Mouse (Mus musculus) lung, postnatal 0 days (tissue): Measurements from ENCODE around the gene Acp7. TPM values are rescaled to one million over a fixed set of nuclear protein-coding genes. Genes with fewer than 3 reads are reported as not detected.

Source experiments
- ATAC-seq: fragments of 200-750 bp; cut with Nextera tagmentation; 2 replicates; pipeline ENCODE4 v1.8.0; 2017; ENCODE audit warnings: moderate library complexity
- DNase-seq: peaks from one replicate; pipeline ENCODE4 v3.0.0-alpha.2; 2016; ENCODE audit warnings: low spot score
- H3K27ac ChIP-seq: fragments of 300-500 bp; sonication (generic); 2 replicates; pipeline ENCODE4 v1.5.1; 2014; ENCODE audit warnings: antibody characterized with exemption, mild to moderate bottlenecking, low read length, mixed read lengths
- H3K27me3 ChIP-seq: fragments of 300-500 bp; sonication (generic); replicated peaks from 2 replicates; pipeline ENCODE4 v1.6.1; 2014; ENCODE audit warnings: low read length, mixed read lengths; ENCODE audit not compliant: insufficient read depth
- H3K36me3 ChIP-seq: fragments of 300-500 bp; sonication (generic); 2 replicates; pipeline ENCODE4 v1.6.1; 2014; ENCODE audit warnings: low read length, mixed read lengths; ENCODE audit not compliant: insufficient read depth
- H3K4me1 ChIP-seq: fragments of 300-500 bp; sonication (generic); 2 replicates; pipeline ENCODE4 v1.6.1; 2014; ENCODE audit warnings: antibody characterized with exemption, low read depth, low read length, mixed read lengths; ENCODE audit not compliant: insufficient read depth
- H3K4me2 ChIP-seq: fragments of 300-500 bp; sonication (generic); replicated peaks from 2 replicates; pipeline ENCODE4 v1.6.1; 2014; ENCODE audit warnings: low read depth, mild to moderate bottlenecking, low read length, moderate library complexity, mixed read lengths
- H3K4me3 ChIP-seq: fragments of 300-500 bp; sonication (generic); 2 replicates; pipeline ENCODE4 v1.5.1; 2014; ENCODE audit warnings: low read depth, low read length
- H3K9ac ChIP-seq: fragments of 300-500 bp; sonication (generic); replicated peaks from 2 replicates; pipeline ENCODE4 v1.6.1; 2014; ENCODE audit warnings: low read depth, mild to moderate bottlenecking
- H3K9me3 ChIP-seq: fragments of 300-500 bp; sonication (generic); 2 replicates; pipeline ENCODE4 v1.6.1; 2016; ENCODE audit warnings: low read length, mixed read lengths
- CTCF ChIP-seq: IDR thresholded peaks from 2 replicates; pipeline ENCODE4 v1.5.1; 2016; ENCODE audit warnings: antibody characterized with exemption, mild to moderate bottlenecking
- EP300 ChIP-seq: IDR thresholded peaks from 2 replicates; pipeline ENCODE4 v1.6.1; 2016; ENCODE audit warnings: antibody characterized with exemption, mild to moderate bottlenecking, control low read depth
- WGBS: fragments of 180-500 bp; shearing (Covaris S2); extraction: QIAGEN DNeasy Blood & Tissue Kit; methylation state at CpG from one replicate; pipeline ENCODE4 v1.1.7; 2014; 5-methylcytosine and 5-hydroxymethylcytosine counted together
- polyA plus RNA-seq: library from polyadenylated mRNA; unstranded; fragments of >200 nt; fragmentation: Nextera tagmentation; extraction: Ambion mirVana; gene quantifications from 2 replicates; pipeline ENCODE4 v1.2.1, GENCODE M21; 2015

The Acp7 gene
- polyA plus RNA-seq, 1 experiment from 2014 or later: not detected

DNA sequence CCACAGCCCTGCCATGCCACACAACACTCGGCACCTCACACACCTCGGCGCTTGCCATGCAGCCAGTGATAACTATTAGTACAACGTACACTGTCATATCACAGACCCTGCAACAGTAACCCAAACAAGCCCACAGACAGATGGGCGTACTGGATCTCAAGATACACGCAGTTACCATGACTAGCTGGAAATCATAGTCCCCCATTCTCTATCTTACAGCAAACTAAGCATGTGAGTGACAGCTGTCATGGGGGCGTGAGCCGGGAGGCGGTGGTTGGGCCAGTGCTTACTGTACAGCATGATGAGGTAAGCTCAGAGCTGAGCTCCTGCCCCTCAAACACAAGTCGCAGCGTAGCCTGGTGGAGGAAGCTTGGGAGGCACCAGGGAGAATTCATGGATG, 55.5 kb downstream of the Acp7 start:
- Histone ChIP-seq H3K27ac (0 out of 2 replicates have a peak overlapping the region, but pooled peaks have one; percentile 93), H3K27me3 (no peaks in the 10 kb centered on the region), H3K4me2 (no peak overlapping the region), H3K4me3 (no peak overlapping the region), H3K4me1 (peaks cover 62% of the 10 kb centered on the region), H3K9me3 (no peaks in the 10 kb centered on the region), H3K36me3 (no peaks in the 10 kb centered on the region), H3K9ac (no peak overlapping the region)
- TF ChIP-seq EP300 (no peak), CTCF (no peak)
- 78% methylated on average over 11 of the region's 11 CpGs for WGBS
- no peak for ATAC-seq
- no peak for DNase-seq

DNA sequence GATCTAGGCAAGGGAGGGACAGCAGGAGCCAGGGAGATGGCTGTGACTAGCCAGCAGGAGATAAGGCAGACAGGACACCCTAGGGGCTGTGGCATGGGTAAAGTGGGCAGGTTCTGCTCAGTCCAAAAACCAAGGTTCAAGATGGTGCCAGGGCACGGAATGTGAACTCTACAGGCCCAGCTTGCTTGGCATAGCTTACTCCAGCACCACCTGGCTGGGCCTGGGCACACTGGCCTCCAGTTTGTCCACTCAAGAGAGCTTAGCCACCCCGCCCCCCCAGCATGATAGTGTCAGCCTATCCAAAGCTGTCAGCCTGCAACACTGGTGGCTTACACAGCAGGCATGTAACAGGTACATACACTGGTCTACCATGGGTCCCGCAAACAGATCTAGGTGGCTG, 57.9 kb downstream of the Acp7 start:
- Histone ChIP-seq H3K9me3 (no peaks in the 10 kb centered on the region), H3K4me1 (peaks cover 75% of the 10 kb centered on the region), H3K4me2 (no peak overlapping the region), H3K27ac (peak overlapping the region; percentile 93), H3K36me3 (no peaks in the 10 kb centered on the region), H3K4me3 (no peak overlapping the region), H3K27me3 (no peaks in the 10 kb centered on the region), H3K9ac (no peak overlapping the region)
- DNase-seq (no peak), ATAC-seq (no peak)
- 0 out of 2 replicates have a peak, but pooled peaks have one; percentile 3 for TF ChIP-seq CTCF
- no peak for TF ChIP-seq EP300
- WGBS: 81% methylated on average over 3 of the region's 3 CpGs

DNA sequence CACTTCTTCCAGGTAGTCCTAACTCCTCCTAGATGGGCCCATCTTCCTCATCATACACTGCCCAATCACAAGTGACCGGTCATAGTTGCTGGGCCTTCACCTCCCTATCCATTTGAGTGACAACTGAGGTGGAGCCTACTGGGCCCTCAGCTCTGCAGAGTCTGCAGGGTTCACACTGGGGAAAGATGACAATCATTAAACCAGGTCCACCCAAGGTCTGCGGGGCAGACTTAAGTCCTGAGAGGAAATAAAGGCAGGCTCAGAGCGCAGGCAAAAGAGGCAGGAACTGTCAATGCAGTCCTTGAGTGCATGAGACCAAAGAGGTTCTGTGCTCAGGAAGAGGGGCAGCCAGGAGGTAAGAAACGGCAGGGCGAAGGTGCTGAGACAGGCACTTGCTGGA, 58.4 kb downstream of the Acp7 start:
- no peak for DNase-seq
- Histone ChIP-seq H3K9me3 (no peaks in the 10 kb centered on the region), H3K27ac (peak overlapping the region; percentile 93), H3K4me1 (peaks cover 71% of the 10 kb centered on the region), H3K4me2 (no peak overlapping the region), H3K4me3 (no peak overlapping the region), H3K9ac (no peak overlapping the region), H3K27me3 (no peaks in the 10 kb centered on the region), H3K36me3 (peaks cover 1% of the 10 kb centered on the region)
- no peak for TF ChIP-seq CTCF
- no peak for TF ChIP-seq EP300
- 56% methylated on average over 5 of the region's 5 CpGs for WGBS
- ATAC-seq: no peak

DNA sequence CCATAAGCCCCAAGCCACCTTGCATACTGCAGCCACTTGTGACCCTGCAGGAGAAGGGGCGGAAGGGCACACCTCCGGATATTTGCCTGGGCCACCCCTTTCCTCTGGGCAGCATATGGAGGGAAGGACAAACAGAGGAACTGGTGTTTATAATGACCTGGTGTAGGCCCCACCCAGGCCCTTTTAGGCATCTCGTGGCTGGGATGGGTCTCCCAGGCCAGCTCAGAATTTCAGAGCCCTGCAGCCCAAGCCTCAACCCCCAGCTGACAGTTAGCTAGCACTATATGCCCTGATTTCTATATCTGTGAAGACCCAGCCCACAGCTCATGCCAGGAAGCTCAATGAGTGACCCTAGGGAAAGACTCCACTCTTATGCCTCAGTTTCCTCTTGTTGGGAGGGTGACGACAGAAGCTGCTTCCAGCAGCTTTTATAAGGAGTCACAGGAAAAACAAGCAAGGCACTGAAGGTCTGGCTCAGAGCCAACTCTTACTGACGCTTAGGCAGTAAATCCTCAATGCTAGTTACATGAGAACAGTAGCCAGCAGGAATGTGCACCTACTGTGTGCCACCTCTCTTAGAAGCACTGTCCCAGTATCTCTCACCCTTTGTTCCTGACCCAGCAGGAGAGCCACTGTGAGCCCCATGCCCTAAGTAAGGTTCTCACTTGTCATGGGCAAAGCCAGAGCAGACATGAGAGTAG, 60.0 kb downstream of the Acp7 start:
- ATAC-seq (peak; percentile 73), DNase-seq (peak; percentile 77)
- peak overlapping the region; percentile 36 for H3K4me2 ChIP-seq
- peaks cover 58% of the 10 kb centered on the region for H3K4me1 ChIP-seq
- WGBS: 11% methylated on average over 5 of the region's 5 CpGs
- TF ChIP-seq CTCF (no peak), EP300 (peak; percentile 93)
- H3K36me3 ChIP-seq: peaks cover 13% of the 10 kb centered on the region
- no peak overlapping the region for H3K9ac ChIP-seq
- H3K4me3 ChIP-seq: no peak overlapping the region
- H3K9me3 ChIP-seq: no peaks in the 10 kb centered on the region
- H3K27me3 ChIP-seq: no peaks in the 10 kb centered on the region
- H3K27ac ChIP-seq: peak overlapping the region; percentile 93

DNA sequence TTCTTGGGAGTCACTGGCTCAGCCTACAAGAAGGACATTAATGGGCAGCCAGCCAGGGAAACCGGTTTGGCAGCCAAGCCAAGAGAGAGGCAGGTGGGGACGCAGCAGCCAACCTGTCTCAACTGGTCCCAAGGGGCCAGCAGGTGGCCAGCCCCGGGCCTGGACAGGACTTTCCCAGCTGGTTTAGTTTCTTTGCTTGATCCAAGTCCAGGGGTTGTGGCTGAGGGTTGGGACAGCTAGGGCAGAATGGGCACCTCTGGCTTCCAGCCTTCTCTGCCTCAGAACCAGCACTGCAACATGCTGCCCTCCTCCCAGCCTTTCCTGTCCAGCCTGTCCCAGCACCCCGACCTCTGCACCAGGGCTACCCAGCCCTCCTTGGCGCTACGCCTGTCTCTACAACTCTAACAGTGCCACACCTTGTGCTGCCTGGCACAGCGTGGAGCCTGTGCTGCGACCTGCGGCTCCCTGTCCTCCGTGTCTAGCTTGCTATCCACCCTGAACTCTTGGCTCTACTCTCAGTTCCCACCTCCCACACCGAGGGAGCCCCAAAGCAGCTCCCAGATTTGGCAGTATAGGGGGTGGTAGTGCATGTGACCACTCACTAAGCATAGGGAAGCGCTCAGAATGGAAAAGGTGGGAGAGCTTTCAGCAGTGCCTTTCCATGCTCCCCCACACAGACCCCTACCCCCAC, 60.7 kb downstream of the Acp7 start:
- H3K9ac ChIP-seq: no peak overlapping the region
- H3K4me1 ChIP-seq: peaks cover 58% of the 10 kb centered on the region
- H3K36me3 ChIP-seq: peaks cover 20% of the 10 kb centered on the region
- H3K4me2 ChIP-seq: peak overlapping the region; percentile 36
- H3K27me3 ChIP-seq: no peaks in the 10 kb centered on the region
- peak; percentile 92 for ATAC-seq
- H3K9me3 ChIP-seq: no peaks in the 10 kb centered on the region
- DNase-seq: peak; percentile 91
- no peak overlapping the region for H3K4me3 ChIP-seq
- H3K27ac ChIP-seq: peak overlapping the region; percentile 93
- WGBS: 32% methylated on average over 12 of the region's 12 CpGs
- TF ChIP-seq EP300 (no peak), CTCF (peak; percentile 45)

DNA sequence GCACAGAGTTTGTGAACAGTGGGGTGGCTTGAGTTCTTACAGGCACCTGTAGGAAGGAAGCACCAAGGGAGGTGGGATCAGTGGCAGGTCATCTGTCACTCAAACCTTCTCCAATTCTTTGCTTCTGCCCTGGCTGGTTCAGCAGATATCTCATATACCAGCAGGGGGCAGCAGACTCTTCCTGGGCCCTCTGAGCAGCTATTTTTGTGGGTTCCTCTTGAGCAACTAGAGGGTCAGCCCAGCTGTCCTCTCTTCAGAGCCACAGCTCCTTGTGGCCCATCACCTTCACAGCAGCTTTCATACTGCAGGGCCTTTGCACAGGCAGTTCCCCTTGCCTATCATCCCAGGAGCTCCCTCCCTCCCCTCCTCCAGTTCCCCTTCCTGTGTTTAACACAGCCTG, 62.9 kb downstream of the Acp7 start:
- no peak overlapping the region for H3K4me3 ChIP-seq
- no peak overlapping the region for H3K9ac ChIP-seq
- DNase-seq (peak; percentile 86), ATAC-seq (no peak)
- peaks cover 41% of the 10 kb centered on the region for H3K4me1 ChIP-seq
- no peak overlapping the region for H3K27ac ChIP-seq
- H3K36me3 ChIP-seq: peaks cover 39% of the 10 kb centered on the region
- H3K9me3 ChIP-seq: no peaks in the 10 kb centered on the region
- TF ChIP-seq CTCF (peak; percentile 87), EP300 (no peak)
- H3K27me3 ChIP-seq: no peaks in the 10 kb centered on the region
- H3K4me2 ChIP-seq: no peak overlapping the region
